Mouse (Mus musculus) MEL (cell line): ENCODE results near the gene Sgpl1. TPM values are rescaled to one million over a fixed set of nuclear protein-coding genes. Genes with fewer than 3 reads are reported as not detected.

ENCODE experiments used
- DNase-seq: peaks from one replicate; pipeline ENCODE4 v3.0.0; 2011; ENCODE audit warnings: low read depth, low spot score
- H3K27ac ChIP-seq: 2 replicates; pipeline ENCODE4 v1.5.1; 2012; ENCODE audit warnings: low read depth, mild to moderate bottlenecking, control low read depth, low read length, moderate library complexity; ENCODE audit not compliant: control insufficient read depth
- H3K27me3 ChIP-seq, 2 experiments: fragments of 150-350 bp in 1 of 2; sonication (generic) in 1 of 2; 2 replicates each; pipeline ENCODE4 v1.6.1; 2012; ENCODE audit warnings: low read length in 2 of 2, mild to moderate bottlenecking in 2 of 2, improper control_type of control experiment in 1 of 2, moderate library complexity in 1 of 2; ENCODE audit not compliant: insufficient read depth in 2 of 2, control insufficient read depth in 1 of 2
- H3K36me3 ChIP-seq, 2 experiments: 2 replicates each; pipeline ENCODE4 v1.6.1; 2012 to 2014; ENCODE audit warnings: low read length in 2 of 2, improper control_type of control experiment in 1 of 2, inconsistent platforms in 1 of 2, mild to moderate bottlenecking in 1 of 2; ENCODE audit not compliant: insufficient read depth in 2 of 2, control insufficient read depth in 1 of 2
- H3K4me1 ChIP-seq, 2 experiments: fragments of 150-350 bp in 1 of 2; sonication (generic) in 1 of 2; 2 replicates each; pipeline ENCODE4 v1.6.1; 2012; ENCODE audit warnings: low read length in 2 of 2, improper control_type of control experiment in 1 of 2, mild to moderate bottlenecking in 1 of 2; ENCODE audit not compliant: insufficient read depth in 2 of 2, control insufficient read depth in 1 of 2
- H3K4me3 ChIP-seq, 2 experiments: fragments of 150-350 bp in 1 of 2; sonication (generic) in 1 of 2; 2 replicates each; pipeline ENCODE4 v1.5.1; 2012; ENCODE audit warnings: low read depth in 2 of 2, low read length in 2 of 2, mild to moderate bottlenecking in 2 of 2, moderate library complexity in 2 of 2, control low read depth in 1 of 2, improper control_type of control experiment in 1 of 2; ENCODE audit not compliant: control insufficient read depth in 1 of 2, insufficient read depth in 1 of 2
- H3K79me2 ChIP-seq: 2 replicates; pipeline ENCODE4 v1.6.1; 2012; ENCODE audit warnings: mild to moderate bottlenecking, low read length, moderate library complexity; ENCODE audit not compliant: control insufficient read depth, poor library complexity, insufficient read depth
- H3K9ac ChIP-seq: 2 replicates; pipeline ENCODE4 v1.6.1; 2012; ENCODE audit warnings: low read depth, mild to moderate bottlenecking, control low read depth, low read length, moderate library complexity; ENCODE audit not compliant: control insufficient read depth, poor library complexity, severe bottlenecking
- H3K9me3 ChIP-seq: fragments of 150-350 bp; sonication (generic); replicated peaks from 2 replicates; pipeline ENCODE4 v1.6.1; 2012; ENCODE audit warnings: mild to moderate bottlenecking, low read length, improper control_type of control experiment, moderate library complexity; ENCODE audit not compliant: insufficient read depth
- CHD1 ChIP-seq: IDR thresholded peaks from 2 replicates; pipeline ENCODE4 v1.6.1; 2012; ENCODE audit warnings: low read depth, mild to moderate bottlenecking, inconsistent platforms, low read length, improper control_type of control experiment
- CHD2 ChIP-seq: IDR thresholded peaks from 2 replicates; pipeline ENCODE4 v1.6.1; 2011; ENCODE audit warnings: low read length, improper control_type of control experiment
- ELF1 ChIP-seq: IDR thresholded peaks from 2 replicates; pipeline ENCODE4 v1.6.1; 2014; ENCODE audit warnings: low read depth, mild to moderate bottlenecking, inconsistent platforms, low read length, improper control_type of control experiment, moderate library complexity
- EP300 ChIP-seq, 2 experiments: IDR thresholded peaks; 2 replicates each; pipeline ENCODE4 v1.6.1; 2011; ENCODE audit warnings: improper control_type of control experiment in 2 of 2, low read length in 2 of 2, low read depth in 1 of 2, mild to moderate bottlenecking in 1 of 2
- GABPA ChIP-seq: IDR thresholded peaks from 2 replicates; pipeline ENCODE4 v1.6.1; 2012; ENCODE audit warnings: low read depth, mild to moderate bottlenecking, inconsistent platforms, low read length, improper control_type of control experiment, moderate library complexity
- GATA1 ChIP-seq: IDR thresholded peaks from 2 replicates; pipeline ENCODE4 v1.6.1; 2011; ENCODE audit warnings: low read depth, low read length, improper control_type of control experiment
- HCFC1 ChIP-seq: IDR thresholded peaks from 2 replicates; pipeline ENCODE4 v1.6.1; 2012; ENCODE audit warnings: low read depth, mild to moderate bottlenecking, inconsistent platforms, low read length, improper control_type of control experiment, moderate library complexity
- JUND ChIP-seq: IDR thresholded peaks from 2 replicates; pipeline ENCODE4 v1.6.1; 2011; ENCODE audit warnings: low read depth, mild to moderate bottlenecking, improper control_type of control experiment, low read length
- MAX ChIP-seq: IDR thresholded peaks from 2 replicates; pipeline ENCODE4 v1.6.1; 2011; ENCODE audit warnings: low read length, improper control_type of control experiment
- MEF2A ChIP-seq: IDR thresholded peaks from 2 replicates; pipeline ENCODE4 v1.6.1; 2014; ENCODE audit warnings: low read depth, mild to moderate bottlenecking, inconsistent platforms, low read length, improper control_type of control experiment; ENCODE audit not compliant: poor library complexity, insufficient replicate concordance, severe bottlenecking; ENCODE audit errors: extremely low read depth
- MYB ChIP-seq: IDR thresholded peaks from 2 replicates; pipeline ENCODE4 v1.6.1; 2011; ENCODE audit warnings: mild to moderate bottlenecking, low read depth, low read length, improper control_type of control experiment
- NELFE ChIP-seq: IDR thresholded peaks from 2 replicates; pipeline ENCODE4 v1.6.1; 2011; ENCODE audit warnings: low read depth, low read length, improper control_type of control experiment
- NRF1 ChIP-seq: IDR thresholded peaks from 2 replicates; pipeline ENCODE4 v1.6.1; 2014; ENCODE audit warnings: low read depth, mild to moderate bottlenecking, inconsistent platforms, low read length, improper control_type of control experiment, moderate library complexity; ENCODE audit not compliant: poor library complexity, insufficient read depth, severe bottlenecking
- POLR2AphosphoS5 ChIP-seq: IDR thresholded peaks from 2 replicates; pipeline ENCODE4 v1.6.1; 2012; ENCODE audit warnings: low read depth, borderline replicate concordance, mild to moderate bottlenecking, inconsistent platforms, low read length, moderate library complexity, mixed read lengths
- RAD21 ChIP-seq: IDR thresholded peaks from 2 replicates; pipeline ENCODE4 v1.6.1; 2011; ENCODE audit warnings: mild to moderate bottlenecking, low read depth, low read length, improper control_type of control experiment
- RCOR1 ChIP-seq: IDR thresholded peaks from 2 replicates; pipeline ENCODE4 v1.6.1; 2012; ENCODE audit warnings: low read depth, mild to moderate bottlenecking, inconsistent platforms, low read length, improper control_type of control experiment
- SIN3A ChIP-seq: IDR thresholded peaks from 2 replicates; pipeline ENCODE4 v1.6.1; 2012; ENCODE audit warnings: low read length, improper control_type of control experiment, inconsistent platforms
- SMC3 ChIP-seq: IDR thresholded peaks from 2 replicates; pipeline ENCODE4 v1.6.1; 2011; ENCODE audit warnings: low read depth, low read length, improper control_type of control experiment
- TAL1 ChIP-seq: IDR thresholded peaks from 2 replicates; pipeline ENCODE4 v1.6.1; 2012; ENCODE audit warnings: mild to moderate bottlenecking, inconsistent platforms, low read length, moderate library complexity, mixed read lengths
- TBP ChIP-seq: IDR thresholded peaks from 2 replicates; pipeline ENCODE4 v1.8.0; 2011; ENCODE audit warnings: low read depth, low read length, improper control_type of control experiment
- TCF12 ChIP-seq: IDR thresholded peaks from 2 replicates; pipeline ENCODE4 v1.6.1; 2014; ENCODE audit warnings: low read depth, mild to moderate bottlenecking, inconsistent platforms, low read length, improper control_type of control experiment, moderate library complexity
- USF1 ChIP-seq: IDR thresholded peaks from 2 replicates; pipeline ENCODE4 v1.6.1; 2014; ENCODE audit warnings: low read depth, mild to moderate bottlenecking, inconsistent platforms, low read length, improper control_type of control experiment, moderate library complexity
- ZKSCAN1 ChIP-seq: IDR thresholded peaks from 2 replicates; pipeline ENCODE4 v1.6.1; 2012; ENCODE audit warnings: low read depth, mild to moderate bottlenecking, inconsistent platforms, low read length, improper control_type of control experiment, moderate library complexity
- ZMIZ1 ChIP-seq: IDR thresholded peaks from 2 replicates; pipeline ENCODE4 v1.6.1; 2012; ENCODE audit warnings: low read depth, mild to moderate bottlenecking, inconsistent platforms, low read length, improper control_type of control experiment, moderate library complexity
- ZNF384 ChIP-seq: IDR thresholded peaks from 2 replicates; pipeline ENCODE4 v1.6.1; 2012; ENCODE audit warnings: low read depth, mild to moderate bottlenecking, inconsistent platforms, low read length, improper control_type of control experiment
- polyA plus RNA-seq, 2 experiments: library from polyadenylated mRNA; stranded (reverse) in 1 of 2; unstranded in 1 of 2; fragments of >175 nt in 1 of 2; fragments of >200 nt in 1 of 2; gene quantifications; 2 replicates each; pipeline versions ENCODE4 v1.2.1 to v1.2.4; 2012; ENCODE audit warnings: low replicate concordance in 2 of 2, low read depth in 1 of 2; ENCODE audit not compliant: insufficient read length in 2 of 2, insufficient read depth in 1 of 2, missing spikeins in 1 of 2
- total RNA-seq: library from RNA; depleted of rRNA; stranded (reverse); fragments of 300-350 nt; gene quantifications from 2 replicates; pipeline ENCODE4 v1.2.3, GENCODE M21; 2012

Gene Sgpl1
- total and polyA plus RNA-seq, 3 experiments, result 8.7 to 11.7 TPM; not detected in 1

DNA sequence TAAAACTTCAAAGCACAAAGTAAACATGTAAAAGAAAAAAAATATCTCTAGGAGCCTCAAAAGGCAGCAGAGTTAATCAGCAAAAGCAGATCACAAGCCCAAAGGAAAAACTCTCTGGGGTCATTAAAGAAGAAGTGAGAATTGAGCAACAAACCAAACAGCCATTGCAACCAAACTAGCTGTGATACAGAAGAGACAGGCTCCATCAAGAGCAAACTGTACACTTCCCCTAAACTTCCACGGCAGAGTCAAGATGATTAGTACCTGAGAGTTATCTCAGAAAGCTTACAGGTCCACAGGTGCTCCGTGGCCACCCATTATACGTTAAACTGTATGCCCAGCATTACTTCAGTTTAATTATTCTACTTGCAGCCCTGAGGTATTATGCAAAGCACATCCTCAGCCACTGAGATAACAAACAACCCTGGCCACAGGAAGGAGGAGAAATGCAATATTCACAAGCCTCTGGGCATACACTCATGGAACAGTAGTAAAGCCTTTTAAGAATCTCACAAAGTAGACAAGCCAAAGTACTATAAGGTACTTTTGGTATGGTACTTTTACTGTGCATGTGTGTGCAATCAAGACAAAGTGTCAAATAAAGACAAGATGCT is 12.2 kb downstream of the Sgpl1 start:
- Histone ChIP-seq H3K36me3 (peaks cover 3 to 4% of the 10 kb centered on the region in 2 experiments; a peak in 2 of 4 replicates), H3K79me2 (no peaks in the 10 kb centered on the region), H3K9ac (no peak overlapping the region), H3K4me1 (no peaks in the 10 kb centered on the region), H3K9me3 (no peaks in the 10 kb centered on the region), H3K4me3 (no peak overlapping the region), H3K27ac (no peak overlapping the region), H3K27me3 (no peaks in the 10 kb centered on the region)
- TF ChIP-seq EP300 (IDR thresholded peaks at IDR 0.05; ENCODE audit: low read depth in 1 of 2, low read length in 2 of 2), result no peak
- TF ChIP-seq GABPA, result no peak
- TF ChIP-seq MEF2A, result no peak
- no peak for TF ChIP-seq TBP
- TF ChIP-seq ZKSCAN1, result no peak
- no peak for TF ChIP-seq ELF1
- no peak for TF ChIP-seq NRF1
- no peak for TF ChIP-seq RAD21
- no peak for TF ChIP-seq TAL1
- TF ChIP-seq ZNF384, result no peak
- no peak for TF ChIP-seq SIN3A
- TF ChIP-seq RCOR1, result no peak
- TF ChIP-seq HCFC1, result no peak
- no peak for TF ChIP-seq MAX
- no peak for TF ChIP-seq USF1
- DNase-seq, result no peak

DNA sequence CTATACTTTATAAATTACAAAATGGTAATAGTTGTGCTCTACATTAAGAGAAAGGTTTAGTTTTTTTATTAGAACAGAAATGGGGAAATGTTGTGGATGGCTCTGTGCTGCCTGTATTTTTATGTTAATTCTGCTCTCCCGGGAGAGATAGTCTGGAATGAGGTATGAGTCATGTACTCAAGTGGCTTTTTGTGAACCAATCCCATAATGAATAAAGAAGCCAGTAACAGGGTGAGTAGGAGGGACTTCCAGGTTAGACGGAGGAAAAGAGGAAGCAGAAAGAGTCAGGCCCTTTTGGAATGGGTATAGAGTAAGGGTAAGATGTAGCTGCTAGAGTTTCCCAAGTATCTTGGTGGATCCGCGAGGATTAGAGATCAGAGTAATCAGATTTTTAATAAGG is 13.5 kb downstream of the Sgpl1 start:
- Histone ChIP-seq H3K27ac (no peak overlapping the region), H3K79me2 (no peaks in the 10 kb centered on the region)
- DNase-seq, result no peak

More for the DNA sequence above, 13.5 kb downstream of the Sgpl1 start:
- Histone ChIP-seq H3K36me3 (peaks cover 1 to 3% of the 10 kb centered on the region in 2 experiments; a peak in 2 of 4 replicates), H3K9me3 (no peaks in the 10 kb centered on the region), H3K27me3 (no peaks in the 10 kb centered on the region), H3K4me3 (no peak overlapping the region), H3K9ac (no peak overlapping the region), H3K4me1 (no peaks in the 10 kb centered on the region)
- no peak for TF ChIP-seq EP300 (IDR thresholded peaks at IDR 0.05; ENCODE audit: low read depth in 1 of 2, low read length in 2 of 2)
- TF ChIP-seq ZKSCAN1, result no peak
- no peak for TF ChIP-seq MYB
- no peak for TF ChIP-seq JUND
- TF ChIP-seq POLR2AphosphoS5, result no peak
- no peak for TF ChIP-seq SMC3
- TF ChIP-seq CHD2, result no peak
- no peak for TF ChIP-seq CHD1
- no peak for TF ChIP-seq GATA1
- no peak for TF ChIP-seq ZMIZ1
- no peak for TF ChIP-seq TCF12
- no peak for TF ChIP-seq NELFE
